Mouse (Mus musculus): ENCODE results near the gene Myh10.

Gene Myh10

DNA sequence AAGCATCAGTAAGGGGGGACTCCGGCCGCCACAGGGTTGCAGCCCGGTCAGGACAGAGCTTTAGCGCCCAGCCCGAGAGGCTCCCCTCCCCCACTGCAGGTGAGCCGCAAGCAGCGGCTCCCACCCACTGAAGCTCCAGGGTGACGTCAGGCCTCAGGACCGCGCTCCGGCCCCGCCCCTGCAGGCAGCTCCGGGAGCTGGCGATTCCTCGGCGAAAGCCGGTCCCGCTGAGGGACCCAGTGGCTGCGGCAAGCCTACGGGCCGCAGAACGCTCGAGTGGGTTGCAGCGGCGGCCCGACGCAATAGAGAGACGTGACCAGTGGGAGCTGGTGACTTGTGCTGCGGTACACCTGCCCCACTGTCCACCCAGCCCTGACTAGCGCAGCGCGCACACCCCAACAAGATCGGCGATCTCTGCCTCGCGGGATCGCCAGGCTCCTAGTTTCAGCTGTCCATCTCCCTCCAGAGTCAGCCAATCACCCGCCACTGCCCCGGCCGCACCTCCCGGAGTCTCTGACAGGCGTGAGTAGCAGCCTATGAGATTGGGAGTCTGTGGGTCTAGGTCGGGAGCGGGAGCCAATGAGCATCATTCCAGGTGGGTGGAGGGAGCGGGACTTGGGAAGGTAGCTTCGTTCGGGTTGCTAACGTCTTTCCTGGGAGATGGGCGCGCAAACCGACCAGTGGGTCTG is at the start of gene Myh10:
Myh10 (plus strand) TSS at position 239 of the 689 bp plus-strand sequence.
- DNase-seq (ENCODE audit: low spot score in 2 of 2) = peak; percentile 99

DNA sequence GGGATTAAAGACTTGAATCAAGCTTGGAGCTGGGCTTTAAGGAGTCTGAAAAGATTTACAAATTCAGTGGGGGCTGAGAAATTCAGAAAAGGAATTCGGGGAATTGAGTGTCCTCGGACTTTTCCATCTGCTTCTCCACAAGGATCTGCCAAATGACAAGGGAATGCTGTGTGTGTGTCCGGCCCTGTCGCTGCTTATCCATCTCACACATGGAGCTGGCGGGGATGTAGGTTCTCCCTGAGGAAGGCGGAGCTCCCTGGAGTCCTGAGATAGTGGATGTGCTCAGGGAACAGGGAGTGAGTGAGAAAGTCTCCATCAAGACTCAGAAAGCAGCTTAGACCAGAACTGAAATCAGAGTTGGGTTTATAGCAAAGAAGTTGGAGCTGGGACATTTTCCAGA is 46.6 kb upstream of the Myh10 start:
- no peak for DNase-seq (ENCODE audit: low spot score in 2 of 2)

DNA sequence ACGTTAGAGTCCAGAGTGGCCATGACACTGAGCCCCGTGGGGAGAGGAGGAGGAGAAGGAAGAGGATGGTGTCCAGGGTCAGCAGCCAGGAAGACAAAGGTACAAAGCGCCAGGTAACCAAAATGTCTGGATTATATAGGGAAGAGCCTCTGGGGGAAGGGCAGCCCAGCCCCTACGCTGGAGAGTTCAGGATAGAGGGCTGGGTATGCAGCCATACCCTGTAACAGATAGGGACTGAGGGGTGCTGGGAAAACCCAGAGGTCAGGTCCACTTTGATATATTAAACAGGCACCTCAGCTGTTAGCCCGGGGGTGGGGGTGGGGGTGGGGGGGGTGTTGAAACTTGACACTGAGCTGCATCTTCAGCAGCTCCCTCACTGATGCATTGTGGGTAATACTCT is 43.6 kb upstream of the Myh10 start:
- no peak for DNase-seq (ENCODE audit: low spot score in 2 of 2)

DNA sequence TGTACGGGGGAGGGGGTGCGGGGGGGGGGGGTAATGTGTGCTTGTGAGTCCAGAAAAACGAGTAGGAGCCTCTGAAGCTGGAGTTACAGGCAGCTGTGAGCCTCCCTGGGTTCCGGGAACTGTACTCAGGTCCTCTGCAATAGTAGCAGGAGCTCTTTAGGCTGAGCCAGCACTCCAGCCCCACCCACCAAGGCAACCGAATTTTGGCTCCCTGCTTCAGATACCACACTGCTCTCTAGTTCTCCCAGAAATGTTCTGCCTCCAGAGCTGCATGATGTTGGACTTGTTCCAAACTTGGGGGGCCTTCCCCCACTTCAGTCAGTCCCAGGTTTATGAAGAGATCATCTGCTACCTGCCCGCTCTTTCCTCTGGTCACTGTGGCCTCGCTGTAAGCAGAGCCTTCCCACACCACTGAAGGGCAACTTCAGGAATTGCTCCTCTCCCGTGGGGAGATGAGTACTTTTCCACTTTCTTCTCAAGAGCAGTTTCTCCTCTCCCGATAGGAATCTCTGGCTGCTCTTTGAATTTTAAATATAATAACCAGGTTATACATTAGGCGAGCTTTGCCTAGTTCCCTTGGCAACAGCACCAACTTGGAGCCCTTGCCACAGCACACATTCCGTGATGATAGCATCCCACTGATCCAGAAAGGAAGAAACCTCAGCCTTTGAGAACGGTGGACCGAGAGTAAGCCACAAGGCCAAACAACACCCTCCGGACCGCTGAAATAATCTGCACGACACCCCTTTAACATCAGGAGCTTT is 42.8 kb upstream of the Myh10 start:
- no peak for DNase-seq (ENCODE audit: low spot score in 2 of 2)

DNA sequence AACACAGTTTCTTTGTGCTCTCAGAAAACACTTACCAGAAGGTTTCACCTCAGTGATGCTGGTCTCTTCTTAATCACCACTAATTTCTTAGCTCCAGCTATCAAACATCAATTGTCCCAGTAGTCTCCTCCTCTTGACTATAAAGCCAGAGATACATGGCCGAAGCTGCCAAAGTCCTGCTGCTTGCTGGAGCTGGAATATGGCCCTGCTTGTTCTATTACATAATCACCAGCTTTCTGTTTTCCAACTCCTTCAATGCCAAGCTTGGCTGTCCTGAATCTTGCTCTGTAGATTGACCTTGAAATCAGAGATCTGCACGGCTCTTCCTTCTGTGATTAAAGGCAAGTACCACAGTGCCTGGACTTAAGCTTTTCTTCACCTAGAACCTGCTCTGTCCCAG is 39.8 kb upstream of the Myh10 start:
- no peak for DNase-seq (ENCODE audit: low spot score in 2 of 2)

DNA sequence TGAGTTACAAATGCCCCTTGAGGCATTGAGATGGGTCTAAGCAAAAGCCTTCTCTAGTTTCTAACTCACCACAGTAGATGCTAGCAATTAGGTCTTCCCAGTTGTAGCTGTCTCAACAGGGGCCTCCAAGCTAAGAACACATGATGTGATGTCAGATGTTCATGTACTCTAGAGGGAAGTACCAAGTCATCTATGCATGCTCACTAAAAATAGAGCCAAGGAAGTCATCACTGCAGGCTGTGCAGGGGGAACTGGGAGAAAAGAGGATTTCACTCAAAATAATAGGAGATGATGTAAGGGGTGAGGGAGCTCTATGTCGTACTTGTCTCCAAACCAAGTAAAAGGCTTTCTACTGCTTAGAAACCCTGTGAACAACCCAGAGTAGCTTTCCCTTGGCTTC is 35.8 kb upstream of the Myh10 start:
- no peak for DNase-seq (ENCODE audit: low spot score in 2 of 2)

DNA sequence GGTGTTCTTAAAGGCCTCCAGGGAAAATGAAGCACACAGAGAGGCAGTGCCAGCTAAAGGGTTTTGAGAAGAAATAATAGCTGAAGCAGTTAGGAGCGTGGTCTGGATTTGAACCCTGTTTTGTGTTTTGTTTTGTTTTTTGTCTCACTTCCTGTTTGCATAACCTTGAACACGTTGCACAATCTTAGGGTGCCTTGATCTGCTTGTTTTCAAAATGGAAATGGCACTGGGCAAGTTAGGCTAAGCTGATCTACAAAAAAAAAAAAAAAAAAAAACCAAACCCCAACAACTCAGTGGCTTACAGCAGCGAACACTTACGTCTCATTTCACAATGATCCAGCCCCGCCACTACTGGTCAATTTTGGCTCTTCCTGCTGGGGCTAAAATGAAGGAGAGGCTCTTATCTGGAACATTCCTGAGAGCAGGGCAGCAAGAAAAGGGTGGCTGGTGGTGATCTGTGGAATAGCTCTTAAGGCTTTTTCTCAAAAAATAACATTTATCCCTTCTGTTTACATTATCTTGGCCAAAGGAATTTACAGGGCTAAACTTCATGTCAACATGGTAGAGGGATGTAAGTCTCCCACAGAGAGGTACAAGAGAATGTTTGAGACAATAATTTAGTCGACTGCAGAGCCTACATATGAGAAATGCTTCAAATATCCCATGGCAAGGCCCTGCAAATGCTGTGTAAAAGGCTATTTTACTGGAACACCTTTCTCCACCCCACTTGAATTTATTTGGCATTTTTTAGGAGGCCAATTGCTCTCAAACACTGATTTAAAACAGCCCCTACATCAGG is 34.3 kb upstream of the Myh10 start:
- no peak for DNase-seq (ENCODE audit: low spot score in 2 of 2)

DNA sequence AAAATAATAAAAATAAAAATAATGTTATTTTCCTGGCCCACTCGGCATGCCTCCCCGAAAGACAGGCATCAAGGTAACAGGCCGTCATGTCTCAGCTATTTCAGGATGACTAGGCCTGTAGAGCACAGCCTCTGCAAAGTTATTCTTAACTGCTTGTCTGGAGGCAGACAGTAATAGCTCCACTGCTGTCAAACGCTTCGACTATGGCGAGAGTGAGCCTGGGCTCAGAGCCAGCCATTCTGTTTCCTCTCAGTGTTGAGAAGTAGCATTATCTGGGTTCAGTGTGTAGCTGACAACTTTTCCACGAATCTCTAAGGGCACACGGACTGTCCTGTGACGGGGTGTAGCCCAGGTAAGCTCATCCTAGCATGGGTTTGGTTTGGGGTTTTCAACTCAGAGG is 33.5 kb upstream of the Myh10 start:
- DNase-seq (ENCODE audit: low spot score in 2 of 2) = peak; percentile 72 to 78

DNA sequence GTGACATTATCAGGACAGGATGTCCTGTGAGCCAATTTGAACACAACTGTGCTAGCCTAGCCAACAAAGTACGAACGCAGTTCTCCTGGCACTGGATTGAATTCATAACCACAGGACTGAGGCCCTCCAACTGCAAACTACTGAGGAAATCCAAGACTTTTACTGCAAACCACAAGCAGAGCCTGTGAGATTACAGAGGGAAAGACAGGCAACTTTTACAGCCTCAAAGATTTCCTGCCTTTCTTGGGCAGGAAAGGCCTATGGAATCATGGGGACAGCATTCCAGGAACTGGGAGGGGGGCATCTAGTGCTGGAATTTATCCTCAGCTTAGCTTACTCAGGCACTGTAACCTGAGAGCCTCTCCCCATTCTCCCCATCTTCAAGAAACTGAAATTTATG is 26.0 kb upstream of the Myh10 start:
- DNase-seq (ENCODE audit: low spot score in 2 of 2) = no peak

DNA sequence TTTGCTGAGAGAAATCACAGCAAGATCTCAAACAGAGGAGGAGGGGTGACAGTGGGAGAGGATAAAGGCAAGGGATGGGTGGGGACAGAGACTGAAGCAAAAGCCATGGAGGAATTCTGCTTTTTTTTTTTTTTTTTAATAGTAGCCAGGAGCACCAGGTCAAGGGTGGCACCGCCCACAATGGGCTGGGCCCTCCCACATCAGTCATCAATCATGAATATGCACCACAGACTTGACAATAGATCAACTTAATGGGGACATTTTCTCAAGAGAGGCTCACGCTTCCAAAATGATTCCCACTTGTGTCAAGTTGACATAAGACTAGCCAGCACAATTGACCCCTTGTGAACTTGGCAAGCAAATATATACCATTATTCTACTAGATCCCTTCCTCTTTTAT is 25.1 kb upstream of the Myh10 start:
- no peak for DNase-seq (ENCODE audit: low spot score in 2 of 2)

DNA sequence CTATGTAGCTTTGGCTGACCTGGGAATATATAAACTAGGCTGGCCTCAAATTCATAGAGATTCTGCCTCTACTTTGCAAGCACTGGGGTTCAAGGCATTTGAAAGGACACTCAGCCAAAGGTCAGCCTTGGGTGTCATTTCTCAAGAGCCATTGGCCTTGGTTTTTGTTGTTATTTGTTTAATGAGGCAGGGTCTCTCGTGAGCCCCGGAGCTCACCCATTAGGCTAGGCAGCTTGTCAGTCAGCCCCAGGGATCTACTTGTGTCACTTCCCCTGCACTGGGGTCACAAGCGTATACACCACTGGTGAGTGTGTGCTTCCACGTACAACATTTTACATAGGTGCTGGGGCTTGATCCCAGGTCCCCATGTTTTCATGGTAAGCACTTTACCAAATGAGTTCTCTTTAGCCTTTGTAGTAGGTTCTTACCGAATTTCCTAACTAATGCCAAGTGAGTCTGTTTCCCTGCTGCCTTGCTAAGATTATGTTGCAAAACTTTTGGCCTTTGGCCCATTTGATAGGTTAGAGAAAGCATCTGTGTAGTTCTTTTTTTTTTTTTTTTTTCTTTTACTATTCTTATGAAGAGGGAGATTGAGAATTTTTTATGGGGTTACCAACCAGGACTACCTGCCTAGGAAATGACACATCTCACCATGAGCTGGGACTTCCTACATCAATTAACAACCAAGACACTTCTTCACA is 18.9 kb upstream of the Myh10 start:
- no peak for DNase-seq (ENCODE audit: low spot score in 2 of 2)

DNA sequence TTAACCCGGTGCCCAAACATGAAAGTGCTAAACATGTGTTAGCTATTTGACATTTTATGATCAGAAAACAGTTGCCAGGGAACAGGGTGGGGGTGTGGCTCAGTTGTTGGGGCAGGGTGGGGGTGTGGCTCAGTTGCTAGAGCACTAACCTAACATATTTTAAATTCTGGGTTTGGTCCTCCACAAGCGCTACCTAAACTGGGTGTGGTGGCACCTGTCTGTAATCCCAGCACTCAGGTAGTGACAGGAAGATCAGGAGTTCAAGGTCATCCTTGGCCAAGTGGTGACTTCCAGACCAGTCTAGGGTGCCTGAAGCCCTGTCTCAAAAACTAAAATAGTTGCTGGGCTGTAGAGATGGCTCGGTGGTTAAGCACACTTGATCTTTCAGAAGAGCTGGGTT is 17.3 kb upstream of the Myh10 start:
- DNase-seq (ENCODE audit: low spot score in 2 of 2) = no peak

DNA sequence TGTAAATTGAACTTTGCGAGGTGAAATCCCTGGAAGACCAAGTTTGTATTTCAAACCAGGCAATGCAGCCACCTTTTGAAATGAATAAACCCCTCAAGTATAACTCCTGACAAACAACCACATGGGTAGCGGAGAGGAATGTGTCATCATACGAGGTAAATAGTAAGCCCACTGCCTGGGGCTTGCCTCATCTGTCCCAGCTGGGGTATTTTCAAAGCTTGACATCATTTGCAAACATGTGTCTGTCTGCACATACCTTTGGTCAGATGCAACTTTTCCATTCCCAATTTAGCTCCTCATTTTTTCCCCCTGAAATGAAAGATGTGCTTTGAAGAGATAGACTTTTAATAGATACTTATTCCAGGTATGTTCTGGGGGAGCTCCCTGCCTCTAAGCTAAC is 16.7 kb upstream of the Myh10 start:
- DNase-seq (ENCODE audit: low spot score in 2 of 2) = no peak

DNA sequence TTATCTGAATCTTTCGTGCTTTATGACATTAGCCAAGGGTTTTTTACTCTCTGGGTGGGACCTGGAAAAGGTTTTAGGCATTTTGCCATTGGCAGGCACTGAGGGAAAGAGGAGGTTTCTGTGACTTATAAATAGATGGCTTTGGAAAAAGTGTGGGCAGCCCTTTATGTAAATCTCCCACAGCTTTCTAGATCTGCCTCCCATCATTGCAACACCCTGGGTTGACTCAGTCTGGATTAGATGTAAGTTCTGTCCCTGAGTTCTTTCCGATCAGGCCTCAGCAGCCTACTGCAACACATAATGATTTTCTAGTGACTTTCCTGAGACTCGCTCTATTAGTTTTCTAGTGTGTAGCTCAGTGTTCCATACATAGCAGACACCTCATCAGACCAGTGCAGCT is 16.1 kb upstream of the Myh10 start:
- DNase-seq (ENCODE audit: low spot score in 2 of 2) = peak in 1 of 2 experiments; percentile 19

DNA sequence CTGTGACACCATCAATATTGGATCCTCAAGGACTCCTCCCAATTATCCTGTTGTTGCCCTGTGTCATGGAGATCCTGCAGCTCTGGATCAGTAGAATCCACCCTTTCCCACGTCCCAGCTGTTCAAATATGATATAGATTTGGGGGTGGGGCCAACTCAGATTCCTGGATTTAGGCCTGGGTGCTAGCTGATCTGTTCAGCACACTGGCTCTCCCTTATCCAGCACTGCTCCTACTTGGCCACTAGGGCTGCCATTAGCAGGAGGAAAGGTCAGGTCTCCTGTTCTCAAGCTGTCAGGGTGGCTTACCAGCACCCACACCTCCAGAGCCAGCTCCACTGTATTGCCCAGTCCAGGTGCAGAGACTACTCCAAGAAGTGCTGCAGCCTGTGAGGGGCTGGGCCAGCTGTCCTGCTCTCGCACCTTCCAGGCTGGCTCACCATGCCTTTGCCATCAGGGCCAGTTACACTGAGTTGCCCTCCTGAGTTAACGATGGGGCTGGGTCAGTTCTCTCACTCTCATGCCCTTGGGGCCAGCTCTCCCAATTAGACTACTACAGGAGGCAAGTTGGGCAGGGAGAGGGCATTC is 10.0 kb upstream of the Myh10 start:
- DNase-seq (ENCODE audit: low spot score in 2 of 2) = no peak

DNA sequence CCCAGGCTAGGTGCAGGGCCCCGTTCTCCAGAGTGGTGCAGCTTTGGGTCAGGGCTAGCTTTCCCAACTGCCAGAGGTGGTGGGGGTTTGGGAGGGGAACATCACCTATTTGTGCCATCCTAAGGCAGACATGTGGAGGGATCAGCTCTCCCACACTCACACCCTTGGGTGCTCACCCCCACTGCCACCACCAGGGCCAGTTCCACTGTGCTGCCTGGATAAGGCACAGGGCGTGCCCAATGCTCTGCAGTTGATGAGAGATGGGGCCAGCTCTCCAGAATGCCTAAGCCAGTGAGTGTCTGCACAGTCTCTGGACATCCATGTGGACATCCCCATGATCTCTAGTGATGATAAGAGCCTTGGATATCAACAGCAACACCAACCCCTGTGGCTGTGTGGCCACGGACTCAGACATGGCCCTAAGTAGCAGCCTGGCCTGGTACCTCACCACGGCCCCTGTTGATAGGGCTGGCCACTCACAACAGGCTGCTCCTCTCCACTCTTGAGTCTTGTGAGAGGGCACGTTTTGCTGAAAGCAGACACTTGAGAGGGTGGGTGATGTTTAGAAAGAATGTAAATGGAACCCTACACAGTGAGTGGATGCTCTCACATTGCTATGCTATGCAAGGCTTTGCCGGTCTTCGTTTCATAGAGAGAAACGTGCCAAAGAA is 9.1 kb upstream of the Myh10 start:
- DNase-seq (ENCODE audit: low spot score in 2 of 2) = no peak

DNA sequence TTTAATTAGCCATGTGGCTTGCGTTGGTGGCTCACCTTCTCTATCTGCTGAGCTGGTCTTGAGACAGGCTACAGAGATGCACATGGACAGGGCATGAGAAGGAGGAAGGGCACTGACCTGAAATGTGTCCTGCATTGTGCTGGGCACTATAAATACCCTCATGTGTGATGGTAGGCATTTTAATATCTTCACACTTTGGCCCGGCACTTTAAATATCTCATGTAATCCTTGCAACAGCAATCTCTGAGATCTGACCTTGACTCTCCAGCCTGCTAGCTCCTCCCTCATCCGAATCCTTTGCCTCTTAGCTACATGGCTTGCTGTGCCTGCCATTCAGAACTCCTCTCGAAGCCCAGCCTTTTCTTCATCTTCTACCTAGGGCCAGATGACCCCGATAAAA is 5.4 kb upstream of the Myh10 start:
- no peak for DNase-seq (ENCODE audit: low spot score in 2 of 2)

DNA sequence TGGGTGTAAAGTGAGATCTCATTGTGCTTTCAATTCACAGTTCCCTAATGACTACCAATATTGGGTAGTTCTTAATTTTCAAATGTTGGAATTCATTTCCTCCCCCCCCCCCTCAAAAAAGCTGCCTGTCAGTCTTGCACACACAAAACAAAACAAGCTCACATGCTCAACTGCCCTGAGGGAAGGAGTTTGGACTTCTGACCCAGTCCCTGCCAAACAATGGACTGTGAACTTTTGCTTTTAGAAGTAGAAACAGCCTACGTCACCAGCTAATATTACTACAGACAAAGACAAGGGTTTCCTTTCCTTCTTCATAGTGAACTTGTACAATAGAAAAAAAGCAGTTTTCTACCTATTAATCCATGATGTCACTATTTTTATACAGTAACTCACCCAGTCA is 2.1 kb upstream of the Myh10 start:
- no peak for DNase-seq (ENCODE audit: low spot score in 2 of 2)

DNA sequence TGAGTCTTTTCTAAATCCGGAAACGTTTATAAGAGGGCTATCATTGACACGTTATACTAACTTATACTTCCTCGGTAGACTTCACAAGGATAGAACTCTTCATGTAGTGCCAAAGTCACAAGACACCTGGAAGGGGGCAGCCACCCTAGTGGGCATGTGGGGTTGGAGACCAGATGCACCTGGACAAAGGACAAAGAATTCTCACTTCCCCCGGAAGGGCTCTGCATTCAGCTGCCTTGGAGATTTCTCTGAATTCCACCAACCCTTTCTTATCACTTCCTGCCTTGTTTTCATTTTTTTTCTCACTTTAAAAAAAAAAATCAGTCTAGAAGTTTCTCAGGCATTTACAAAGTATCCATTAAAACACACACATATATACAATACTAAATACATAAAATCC is 894 bp upstream of the Myh10 start:
- no peak for DNase-seq (ENCODE audit: low spot score in 2 of 2)

DNA sequence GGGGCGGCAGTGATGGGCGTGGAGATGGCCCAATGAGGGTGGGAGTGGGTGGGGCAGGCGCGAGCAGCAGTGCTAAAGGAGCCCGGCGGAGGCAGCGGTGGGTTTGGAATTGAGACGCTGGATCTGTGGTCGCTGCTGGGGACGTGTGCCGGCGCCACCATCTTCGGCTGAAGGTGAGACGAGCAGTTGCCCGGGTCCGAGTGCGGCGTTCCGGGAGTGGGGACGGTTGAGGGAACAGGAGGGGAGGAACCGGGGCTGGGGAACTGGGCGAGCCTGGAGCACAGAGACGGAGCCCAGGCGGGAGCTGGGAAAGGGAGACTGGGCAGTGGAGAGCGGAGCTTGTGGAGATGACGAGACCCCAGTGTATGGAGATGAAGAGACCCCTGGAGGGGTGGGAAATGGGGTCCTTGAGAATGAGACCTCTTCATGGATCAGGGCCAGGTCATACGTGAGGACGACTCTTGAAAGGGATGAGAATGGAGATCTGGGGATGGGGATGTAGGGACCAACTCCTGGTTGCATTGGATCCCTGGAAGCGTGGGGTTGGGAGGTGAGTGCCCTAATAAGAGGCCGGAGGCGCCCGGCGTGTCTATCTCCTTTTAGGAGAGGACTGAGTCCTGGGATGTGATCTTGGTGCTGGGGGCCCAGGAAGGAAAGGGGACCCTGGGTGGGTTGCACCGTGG is 792 bp downstream of the Myh10 start:
- no peak for DNase-seq (ENCODE audit: low spot score in 2 of 2)

Data from frontal cortex, postnatal 25 days (tissue).